Mouse (Mus musculus) forebrain, embryonic 13.5 days (tissue): ENCODE measurements at regions not wholly inside any gene's neighbourhood (a gene's known extent, or its start where the extent isn't known, plus 50 kb on each side); places are given as distances from the start of the nearest gene placed in this dataset.
A peak's percentile ranks its signal among the peaks of the same experiment; 100 is the strongest.

Experiments used
- ATAC-seq: fragments of 200-750 bp; cut with Nextera tagmentation; 2 replicates; pipeline ENCODE4 v1.8.0; 2017
- H3K27ac ChIP-seq: fragments of 300-500 bp; sonication (generic); 2 replicates; pipeline ENCODE4 v1.5.1; 2015; ENCODE audit warnings: inconsistent platforms, mild to moderate bottlenecking, moderate library complexity
- H3K27me3 ChIP-seq: fragments of 300-500 bp; sonication (generic); 2 replicates; pipeline ENCODE4 v1.6.1; 2015; ENCODE audit warnings: mild to moderate bottlenecking, inconsistent platforms
- H3K36me3 ChIP-seq: fragments of 300-500 bp; sonication (generic); 2 replicates; pipeline ENCODE4 v1.6.1; 2015; ENCODE audit warnings: mild to moderate bottlenecking, inconsistent platforms; ENCODE audit not compliant: poor library complexity, severe bottlenecking
- H3K4me1 ChIP-seq: fragments of 300-500 bp; sonication (generic); 2 replicates; pipeline ENCODE4 v1.6.1; 2015; ENCODE audit warnings: inconsistent platforms
- H3K4me2 ChIP-seq: fragments of 300-500 bp; sonication (generic); 2 replicates; pipeline ENCODE4 v1.6.1; 2015; ENCODE audit warnings: inconsistent platforms, mild to moderate bottlenecking, moderate library complexity
- H3K4me3 ChIP-seq: fragments of 300-500 bp; sonication (generic); 2 replicates; pipeline ENCODE4 v1.5.1; 2015; ENCODE audit warnings: mild to moderate bottlenecking, inconsistent platforms
- H3K9ac ChIP-seq: fragments of 300-500 bp; sonication (generic); 2 replicates; pipeline ENCODE4 v1.6.1; 2015; ENCODE audit warnings: mild to moderate bottlenecking, inconsistent platforms
- H3K9me3 ChIP-seq: fragments of 300-500 bp; sonication (generic); replicated peaks from 2 replicates; pipeline ENCODE4 v1.6.1; 2016; ENCODE audit warnings: inconsistent platforms
- WGBS: fragments of 180-500 bp; shearing (Covaris S2); methylation state at CpG from one replicate; pipeline ENCODE4 v1.1.7; 2015; 5-methylcytosine and 5-hydroxymethylcytosine counted together

DNA sequence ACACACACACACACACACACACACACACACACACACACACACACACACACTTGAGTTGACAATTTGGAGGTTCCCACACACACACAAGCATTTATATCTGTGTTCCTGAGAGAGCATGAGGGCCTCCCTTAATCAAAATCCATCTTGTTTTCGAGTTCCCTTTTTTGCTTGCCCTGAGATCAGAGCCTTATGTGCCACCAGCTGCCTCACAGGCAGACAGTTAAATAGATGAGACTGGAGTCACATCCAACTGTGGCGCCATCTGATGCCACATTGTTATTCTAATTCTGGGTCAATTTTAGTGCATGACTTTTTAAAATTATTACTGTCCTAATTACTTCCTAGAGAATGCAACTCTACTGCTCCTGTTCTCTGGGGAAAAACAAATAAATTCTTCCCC, 91.2 kb upstream of the Syndig1 start:
- Histone ChIP-seq H3K4me1 (peaks cover 3% of the 10 kb centered on the region; the same call in 1 of the 2 replicates), H3K27ac (no peak overlapping the region), H3K4me3 (no peak overlapping the region), H3K9ac (no peak overlapping the region), H3K36me3 (no peaks in the 10 kb centered on the region), H3K9me3 (no peaks in the 10 kb centered on the region), H3K4me2 (no peak overlapping the region), H3K27me3 (no peaks in the 10 kb centered on the region)
- WGBS: 68% methylated on average over 2 of the region's 2 CpGs
- no peak; the same call in 1 of the 2 replicates for ATAC-seq

DNA sequence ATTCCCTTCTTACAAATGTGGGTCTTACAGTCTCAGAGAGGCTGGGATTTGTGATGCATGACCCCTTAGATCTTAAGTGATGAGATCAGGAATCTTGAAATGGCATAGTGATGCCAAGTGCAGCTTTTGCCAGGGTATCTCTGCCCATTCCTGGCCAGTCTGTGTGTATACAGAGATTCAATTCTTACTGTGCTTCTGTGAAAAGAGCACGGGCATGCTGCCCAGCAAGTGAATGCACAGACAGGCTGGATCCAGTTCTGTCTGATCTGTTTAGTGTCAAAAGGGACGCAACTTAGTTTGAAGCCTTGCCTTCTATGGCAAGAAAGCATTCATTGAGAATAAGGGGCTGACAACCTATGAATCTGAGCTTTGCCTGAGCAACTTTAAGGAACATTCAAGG, 89.1 kb upstream of the Syndig1 start:
- peak; percentile 85 for ATAC-seq
- WGBS: 82% methylated on average over 2 of the region's 2 CpGs

DNA sequence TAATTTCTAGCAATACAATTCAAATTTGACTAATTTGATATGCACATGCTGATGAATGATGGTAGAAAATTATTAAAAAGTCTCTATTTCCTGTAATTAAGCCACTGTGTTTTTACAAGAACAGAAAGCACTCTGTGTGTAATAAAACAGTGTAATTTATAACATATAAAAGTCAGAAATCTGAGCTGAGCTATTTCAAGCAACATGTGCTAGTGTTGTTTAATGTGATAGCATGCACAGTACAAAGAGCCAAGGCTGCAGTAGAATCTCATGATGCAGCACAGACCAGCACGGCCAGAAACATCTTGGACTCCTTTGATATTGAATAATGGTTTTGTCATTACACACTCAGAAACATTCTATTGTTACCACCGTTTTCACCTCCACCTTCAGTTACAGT, 86.3 kb upstream of the Syndig1 start:
- Histone ChIP-seq H3K36me3 (no peaks in the 10 kb centered on the region), H3K27me3 (no peaks in the 10 kb centered on the region), H3K27ac (no peak overlapping the region), H3K9ac (no peak overlapping the region), H3K4me1 (peaks cover 3% of the 10 kb centered on the region; the same call in 1 of the 2 replicates), H3K4me3 (no peak overlapping the region), H3K4me2 (no peak overlapping the region), H3K9me3 (no peaks in the 10 kb centered on the region)
- ATAC-seq: no peak
- WGBS: 88% methylated on average over 2 of the region's 2 CpGs

More for the DNA sequence above, 89.1 kb upstream of the Syndig1 start:
- H3K27me3 ChIP-seq: no peaks in the 10 kb centered on the region
- no peak overlapping the region for H3K27ac ChIP-seq
- no peaks in the 10 kb centered on the region for H3K9me3 ChIP-seq
- peaks cover 3% of the 10 kb centered on the region; the same call in 1 of the 2 replicates for H3K4me1 ChIP-seq
- H3K9ac ChIP-seq: no peak overlapping the region
- H3K36me3 ChIP-seq: no peaks in the 10 kb centered on the region
- H3K4me3 ChIP-seq: no peak overlapping the region
- no peak overlapping the region for H3K4me2 ChIP-seq

DNA sequence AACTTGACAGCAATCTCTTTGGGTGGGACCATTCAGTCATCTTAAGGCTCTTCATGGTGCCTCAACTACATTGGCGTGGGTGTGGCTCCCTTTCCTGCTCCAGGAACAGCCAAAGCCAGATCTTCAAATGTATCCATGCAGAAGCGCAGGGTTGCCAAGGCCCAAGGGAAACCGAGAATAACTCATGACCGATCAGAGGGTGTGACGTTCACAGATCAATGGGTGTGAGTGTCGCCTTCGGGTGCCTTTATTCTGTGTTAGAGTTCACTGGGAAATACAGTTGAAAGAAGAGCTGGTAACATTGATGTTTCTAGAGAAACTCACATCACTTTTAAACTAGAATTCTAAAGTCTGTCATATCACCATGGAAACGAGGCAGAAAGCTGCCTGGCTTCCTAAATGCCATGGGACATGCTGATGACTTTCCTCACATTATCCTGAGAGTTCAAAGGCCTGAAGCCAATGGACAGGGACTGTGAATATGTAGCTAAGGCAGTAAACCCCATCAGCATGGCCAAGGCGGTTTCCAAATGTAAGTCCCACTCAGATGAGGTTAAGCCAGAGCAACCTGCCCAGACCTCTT, 80.7 kb upstream of the Syndig1 start:
- no peaks in the 10 kb centered on the region for H3K4me1 ChIP-seq
- H3K27me3 ChIP-seq: no peaks in the 10 kb centered on the region
- H3K9ac ChIP-seq: no peak overlapping the region
- H3K4me2 ChIP-seq: no peak overlapping the region
- no peak overlapping the region for H3K4me3 ChIP-seq
- no peak for ATAC-seq
- no peak overlapping the region for H3K27ac ChIP-seq
- WGBS: 92% methylated on average over 9 of the region's 9 CpGs
- H3K36me3 ChIP-seq: no peaks in the 10 kb centered on the region
- H3K9me3 ChIP-seq: no peaks in the 10 kb centered on the region

DNA sequence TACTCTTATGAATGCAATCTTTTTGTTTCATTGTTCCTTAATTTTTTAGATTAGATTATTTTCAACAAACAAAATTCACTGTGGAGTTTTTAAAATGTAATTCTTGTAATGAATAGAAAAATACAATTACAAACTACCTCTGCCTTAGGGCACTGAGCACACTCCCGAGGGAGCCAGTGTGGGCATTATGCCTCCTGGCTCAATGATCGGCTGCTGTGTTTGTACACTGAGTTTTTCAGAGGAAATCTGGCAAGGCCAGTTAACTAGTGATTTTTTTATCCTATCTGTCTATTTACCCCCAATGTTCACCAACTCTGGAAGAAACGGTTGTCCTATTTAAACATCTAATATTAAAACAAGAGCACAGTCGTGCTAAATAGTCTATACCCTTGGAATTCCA, 69.9 kb upstream of the Syndig1 start:
- no peaks in the 10 kb centered on the region for H3K4me1 ChIP-seq
- H3K9me3 ChIP-seq: no peaks in the 10 kb centered on the region
- H3K4me3 ChIP-seq: no peak overlapping the region
- H3K36me3 ChIP-seq: no peaks in the 10 kb centered on the region
- no peak overlapping the region for H3K27ac ChIP-seq
- H3K4me2 ChIP-seq: no peak overlapping the region
- ATAC-seq: no peak
- no peaks in the 10 kb centered on the region for H3K27me3 ChIP-seq
- WGBS: 80% methylated on average over 4 of the region's 4 CpGs
- H3K9ac ChIP-seq: no peak overlapping the region

DNA sequence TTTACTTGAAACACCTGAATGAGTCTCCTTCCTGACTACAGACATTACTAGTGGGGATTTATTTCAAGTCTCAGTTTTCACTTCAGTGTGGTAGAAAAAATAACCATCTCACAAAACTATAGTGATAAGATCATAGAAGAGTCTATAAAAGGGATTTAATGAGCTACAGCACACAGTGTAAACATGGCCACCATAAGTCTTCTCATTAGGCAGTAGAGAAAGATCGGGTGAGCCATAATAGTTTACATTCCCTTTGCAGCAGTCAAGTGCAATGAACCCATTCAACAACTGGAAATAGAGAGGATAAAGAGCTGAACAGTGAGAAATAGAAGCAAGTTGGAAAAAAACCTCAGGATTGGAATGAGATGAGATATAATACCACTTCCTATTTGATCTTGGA, 65.1 kb upstream of the Syndig1 start:
- H3K4me3 ChIP-seq: no peak overlapping the region
- no peak overlapping the region for H3K4me2 ChIP-seq
- no peaks in the 10 kb centered on the region for H3K36me3 ChIP-seq
- H3K4me1 ChIP-seq: no peaks in the 10 kb centered on the region
- H3K27ac ChIP-seq: no peak overlapping the region
- WGBS: 74% methylated on average over 1 of the region's 1 CpGs
- no peaks in the 10 kb centered on the region for H3K27me3 ChIP-seq
- ATAC-seq: no peak
- no peaks in the 10 kb centered on the region for H3K9me3 ChIP-seq
- no peak overlapping the region for H3K9ac ChIP-seq

DNA sequence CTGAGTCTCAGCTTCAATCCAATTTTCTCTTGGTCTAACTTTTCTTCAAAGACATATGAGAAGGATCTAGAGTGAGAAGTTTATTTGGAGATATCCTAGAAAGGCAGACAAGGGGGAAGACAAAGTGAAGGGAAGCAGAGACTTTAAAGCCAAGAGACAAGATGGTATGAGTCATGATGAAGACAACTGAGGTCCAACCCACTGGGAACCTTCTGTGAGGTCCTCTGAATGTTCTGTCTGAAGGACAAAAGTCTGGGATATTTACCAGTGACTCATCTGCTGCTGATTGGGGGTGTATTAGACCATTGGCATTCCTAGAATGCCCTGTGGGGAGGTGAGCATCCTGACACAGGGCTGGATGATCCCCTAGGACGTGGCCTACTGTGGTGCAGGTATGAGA, 61.0 kb upstream of the Syndig1 start:
- no peak overlapping the region for H3K9ac ChIP-seq
- H3K36me3 ChIP-seq: no peaks in the 10 kb centered on the region
- H3K4me2 ChIP-seq: no peak overlapping the region
- WGBS: 73% methylated on average over 1 of the region's 1 CpGs
- ATAC-seq: no peak
- H3K27me3 ChIP-seq: no peaks in the 10 kb centered on the region
- H3K4me1 ChIP-seq: no peaks in the 10 kb centered on the region
- H3K4me3 ChIP-seq: no peak overlapping the region
- H3K9me3 ChIP-seq: no peaks in the 10 kb centered on the region
- no peak overlapping the region for H3K27ac ChIP-seq

DNA sequence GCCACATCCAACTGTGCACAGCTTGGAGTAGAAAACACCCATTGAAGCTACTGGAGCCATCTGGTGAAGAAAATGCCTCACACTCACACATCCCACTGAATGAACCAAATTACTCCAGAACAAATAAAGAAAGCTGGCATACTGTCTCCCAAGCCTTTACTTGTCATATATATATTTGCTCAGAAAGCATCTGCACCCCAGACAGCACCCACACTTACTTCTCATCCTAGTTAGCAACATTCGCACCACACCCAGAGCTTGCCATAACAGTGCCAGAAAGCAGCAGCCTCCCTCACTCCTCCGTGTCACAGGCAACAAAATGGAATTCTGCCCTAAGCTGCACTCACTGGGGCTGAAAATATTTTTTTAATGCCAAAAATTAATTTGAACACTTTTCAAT, 60.5 kb upstream of the Syndig1 start:
- Histone ChIP-seq H3K36me3 (no peaks in the 10 kb centered on the region), H3K9me3 (no peaks in the 10 kb centered on the region), H3K4me3 (no peak overlapping the region), H3K27me3 (no peaks in the 10 kb centered on the region), H3K9ac (no peak overlapping the region), H3K4me1 (no peaks in the 10 kb centered on the region), H3K27ac (no peak overlapping the region), H3K4me2 (no peak overlapping the region)
- ATAC-seq: peak; percentile 88; the same call in 1 of the 2 replicates
- 76% methylated on average over 2 of the region's 2 CpGs for WGBS

DNA sequence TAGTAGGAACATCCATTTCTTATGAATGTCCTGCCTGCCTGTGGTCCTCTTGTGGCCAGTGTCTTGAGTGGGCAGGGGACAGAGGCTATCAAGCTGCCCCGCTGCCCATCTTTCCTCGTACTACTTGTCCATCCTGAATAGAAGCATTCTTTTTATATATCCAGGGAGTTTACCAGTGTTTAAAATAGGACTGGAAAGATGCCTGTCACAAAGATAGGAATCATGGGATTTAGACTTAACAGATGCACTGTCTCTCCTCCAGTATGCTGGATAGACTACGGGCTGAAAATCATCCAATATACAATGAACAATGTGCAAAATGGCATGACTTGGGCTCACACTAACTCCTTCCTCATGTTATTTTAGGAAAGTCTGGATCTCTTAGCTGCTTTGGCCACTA, 51.7 kb upstream of the Syndig1 start:
- Histone ChIP-seq H3K4me2 (no peak overlapping the region), H3K4me3 (no peak overlapping the region), H3K36me3 (no peaks in the 10 kb centered on the region), H3K4me1 (no peaks in the 10 kb centered on the region), H3K27ac (no peak overlapping the region), H3K9me3 (no peaks in the 10 kb centered on the region), H3K9ac (no peak overlapping the region), H3K27me3 (no peaks in the 10 kb centered on the region)
- 85% methylated on average over 3 of the region's 3 CpGs for WGBS
- no peak for ATAC-seq
